Comparison of ENCODE assay signal across 24 mouse cellular contexts in genomic region chr16:24643024-24643635, GRCm38 (mm10).
DNase-seq lines count a peak whose midpoint lies in the region; ATAC-seq lines count a peak whose summit lies in the region.
"Had no signal": no experiment of that assay in that cellular context is flagged by ENCODE, and none has a peak within 500 bp of the region (broad histone marks: within the 10 kb centered on the region; RNA-seq: fewer than 3 reads in every experiment).

No protein-coding gene starts in this region.

- ATAC-seq in midbrain, embryonic 15.5 days (replicated peaks) = no peak
- ATAC-seq: forebrain, embryonic 13.5 days; forebrain, embryonic 16.5 days; hindbrain, embryonic 16.5 days; Patski had no signal

- DNase-seq in heart, adult 11 months = peak; percentile 41
- DNase-seq in heart, postnatal 4 days = no peak
- peak; percentile 22 for DNase-seq in midbrain, embryonic 10.5 days (ENCODE audit: low spot score)
- peak; percentile 31 to 36 for DNase-seq in B cell, adult 2 months
- DNase-seq in retina, postnatal 1 day = no peak
- no peak for DNase-seq in adrenal gland, postnatal 36 days
- DNase-seq: adrenal gland, postnatal 10 days; cerebellum, adult 11 months; cerebellum, adult 2 months; cerebellum, adult 9-11 months; cerebellum, postnatal 25 days; gastrocnemius, postnatal 10 days; gastrocnemius, postnatal 36 days had no signal

- no peak overlapping the region for H3K9ac ChIP-seq in midbrain, embryonic 15.5 days
- H3K9ac ChIP-seq: embryonic facial prominence, embryonic 13.5 days; forebrain, embryonic 13.5 days; hindbrain, embryonic 13.5 days had no signal

- H3K27ac ChIP-seq in midbrain, embryonic 10.5 days (replicated peaks) = no peak overlapping the region
- H3K27ac ChIP-seq in midbrain, embryonic 15.5 days = no peak overlapping the region
- H3K27ac ChIP-seq: embryonic facial prominence, embryonic 13.5 days; forebrain, embryonic 10.5 days; forebrain, embryonic 13.5 days; hindbrain, embryonic 10.5 days; hindbrain, embryonic 13.5 days had no signal

- H3K4me2 ChIP-seq in midbrain, embryonic 15.5 days = no peak overlapping the region
- H3K4me2 ChIP-seq: embryonic facial prominence, embryonic 13.5 days; forebrain, embryonic 13.5 days; heart, embryonic 11.5 days; hindbrain, embryonic 13.5 days had no signal

- peaks cover 14% of the 10 kb centered on the region for H3K4me1 ChIP-seq in midbrain, embryonic 10.5 days
- no peaks in the 10 kb centered on the region for H3K4me1 ChIP-seq in midbrain, embryonic 15.5 days
- H3K4me1 ChIP-seq: hindbrain, embryonic 10.5 days had no signal

- 60% methylated on average over 4 of the region's 4 CpGs for WGBS in midbrain, embryonic 10.5 days
- 40% methylated on average over 4 of the region's 4 CpGs for WGBS in midbrain, embryonic 15.5 days

- H3K36me3 ChIP-seq in midbrain, embryonic 10.5 days = no peaks in the 10 kb centered on the region
- H3K36me3 ChIP-seq in midbrain, embryonic 15.5 days (replicated peaks) = no peaks in the 10 kb centered on the region
- H3K36me3 ChIP-seq: embryonic facial prominence, embryonic 13.5 days; forebrain, embryonic 10.5 days; G1E; hindbrain, embryonic 10.5 days; hindbrain, embryonic 13.5 days had no signal

- no peaks in the 10 kb centered on the region for H3K9me3 ChIP-seq in midbrain, embryonic 10.5 days (replicated peaks)
- H3K9me3 ChIP-seq in midbrain, embryonic 15.5 days = no peaks in the 10 kb centered on the region
- H3K9me3 ChIP-seq: embryonic facial prominence, embryonic 13.5 days; forebrain, embryonic 10.5 days; forebrain, embryonic 13.5 days; hindbrain, embryonic 10.5 days; hindbrain, embryonic 13.5 days had no signal

- no peak overlapping the region for H3K4me3 ChIP-seq in midbrain, embryonic 10.5 days
- no peak overlapping the region for H3K4me3 ChIP-seq in midbrain, embryonic 15.5 days
- H3K4me3 ChIP-seq: embryonic facial prominence, embryonic 13.5 days; forebrain, embryonic 10.5 days; forebrain, embryonic 13.5 days; hindbrain, embryonic 10.5 days; hindbrain, embryonic 13.5 days had no signal

- H3K27me3 ChIP-seq in midbrain, embryonic 10.5 days (ENCODE audit: low read depth, poor library complexity, severe bottlenecking) = peaks cover 94% of the 10 kb centered on the region
- peaks cover 21% of the 10 kb centered on the region for H3K27me3 ChIP-seq in midbrain, embryonic 15.5 days (replicated peaks)
- H3K27me3 ChIP-seq: embryonic facial prominence, embryonic 13.5 days; forebrain, embryonic 13.5 days; hindbrain, embryonic 13.5 days; Patski had no signal

Comparison
In these comparisons a context has a peak if more than half of its experiments do, and no peak if none do; other contexts are left out.
1. DNase-seq: peak in heart, adult 11 months (single experiment), midbrain, embryonic 10.5 days (single experiment) and B cell, adult 2 months (2 of 2); none in heart, postnatal 4 days (single experiment), retina, postnatal 1 day (single experiment) and adrenal gland, postnatal 36 days (0 of 2).